Mouse (Mus musculus) liver, embryonic 14 days (tissue): ENCODE measurements around the gene Itpa. TPM values are rescaled to one million over a fixed set of nuclear protein-coding genes. Genes with fewer than 3 reads are reported as not detected.

Source experiments
- polyA plus RNA-seq: library from polyadenylated mRNA; depleted of rRNA; stranded (reverse); fragments of >200 nt; gene quantifications from 2 replicates; pipeline ENCODE4 v1.2.3, GENCODE M21; 2012; rRNA removed

The Itpa gene
- 33.9 and 42.0 TPM in 2 replicates for polyA plus RNA-seq

DNA sequence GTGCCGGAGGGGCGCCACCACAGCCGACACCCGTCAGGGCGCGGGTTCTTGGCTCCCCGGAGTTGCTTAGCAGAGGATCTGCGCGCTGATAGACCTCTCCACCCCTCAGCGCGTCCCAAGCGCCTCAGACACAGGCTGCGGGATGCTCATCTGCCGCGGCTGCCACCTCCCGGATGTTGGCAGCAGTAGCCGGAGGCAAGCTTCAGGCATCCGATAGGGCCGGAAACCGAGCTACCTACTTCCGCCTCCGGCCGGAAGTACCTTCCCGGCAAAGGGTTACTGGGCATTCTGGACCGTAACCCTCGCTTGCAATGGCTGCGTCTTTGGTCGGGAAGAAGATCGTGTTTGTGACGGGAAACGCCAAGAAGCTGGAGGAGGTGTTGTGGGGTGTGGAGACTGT lies at the start of gene Itpa:
Itpa (plus strand) TSS at position 52 of the 400 bp plus-strand sequence.

DNA sequence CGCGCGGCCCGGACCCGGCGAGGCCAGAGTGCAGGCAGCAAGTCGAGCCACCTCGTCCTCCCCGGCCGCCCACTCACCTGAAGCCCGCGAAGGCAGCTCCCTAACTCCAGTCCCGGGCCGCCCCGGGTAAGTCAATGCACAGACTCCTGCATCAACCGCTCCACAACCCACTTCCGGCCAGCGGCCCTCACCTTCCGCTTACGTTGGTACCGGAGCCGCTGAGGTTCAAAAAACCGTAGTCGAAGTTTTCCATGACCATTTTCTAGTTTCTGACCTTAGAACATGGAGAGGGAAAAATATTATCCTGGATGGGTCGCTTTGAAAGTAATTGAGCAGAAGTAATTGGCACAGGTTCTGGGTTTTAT lies 37.6 kb upstream of the Itpa start, which contains the start of the genes Fastkd5 and Ubox5:
Fastkd5 (minus strand) TSS at position 189 of the 365 bp plus-strand sequence.
Ubox5 (minus strand) TSS at position 200 of the 365 bp plus-strand sequence.

DNA sequence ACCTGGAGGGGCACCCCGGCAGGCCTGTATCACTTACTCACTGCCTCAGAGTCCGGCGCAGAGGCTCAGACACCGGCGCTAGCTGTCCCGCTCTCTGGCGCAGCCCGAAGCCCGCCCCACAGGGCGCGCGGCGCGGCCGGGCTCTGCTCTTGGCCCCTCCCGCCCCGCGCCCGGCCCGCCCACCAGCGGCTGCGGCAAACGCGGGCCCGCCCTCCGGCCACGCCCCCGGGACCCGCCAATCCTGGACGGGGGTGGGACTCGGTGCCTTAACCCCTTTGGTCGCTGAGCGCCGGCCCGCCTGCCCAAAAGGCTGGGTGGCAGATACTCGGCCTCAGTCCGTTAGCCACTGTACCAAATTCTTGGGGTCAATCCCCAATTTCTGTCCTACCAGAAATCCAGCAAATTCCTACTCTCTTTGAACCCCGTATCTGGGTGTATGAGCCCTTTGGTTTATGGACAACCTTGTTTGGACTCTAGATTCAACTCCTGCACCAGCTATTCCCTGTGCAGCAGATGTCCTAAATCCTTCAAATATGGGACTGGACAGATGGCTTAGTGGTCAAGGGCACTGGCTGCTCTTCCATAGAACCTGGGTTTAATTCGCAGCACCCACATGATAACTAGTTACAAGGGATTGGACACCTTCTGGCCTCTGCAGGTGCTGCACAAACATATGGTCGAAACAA lies 24.6 kb upstream of the Itpa start, which contains the start of gene Lzts3:
Lzts3 (minus strand) TSS at position 120 of the 686 bp plus-strand sequence.

DNA sequence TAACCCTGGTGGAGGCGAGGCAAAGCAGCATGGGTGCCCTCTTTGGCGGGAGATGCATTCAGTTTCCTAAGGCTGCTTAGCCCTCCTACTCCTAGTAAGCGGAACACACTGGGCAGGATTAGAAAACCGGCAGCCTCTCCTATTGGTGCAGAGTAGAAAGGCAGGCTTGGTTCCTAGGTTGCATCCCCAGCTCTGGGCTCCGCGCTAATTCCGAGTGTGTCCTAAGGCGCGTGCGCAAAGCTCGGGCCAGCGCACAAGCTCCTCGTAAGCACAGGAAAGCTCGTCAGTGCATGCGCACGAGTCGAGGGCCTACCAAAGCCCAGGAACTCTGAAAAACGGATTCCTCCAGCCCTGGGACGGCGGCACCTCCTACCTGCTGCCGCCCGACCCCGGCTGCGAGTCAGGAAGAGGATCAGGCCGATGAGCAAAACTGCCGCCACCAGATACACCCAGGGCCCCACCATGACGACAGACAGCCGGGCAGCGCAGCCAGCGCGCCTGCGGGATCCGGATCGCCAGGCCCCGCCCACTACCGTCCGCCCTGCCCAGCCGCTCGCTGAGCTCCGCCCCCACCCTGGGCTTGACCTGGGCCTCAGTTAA lies 3.2 kb upstream of the Itpa start, which contains the start of gene Ddrgk1:
Ddrgk1 (minus strand) TSS at position 558 of the 600 bp plus-strand sequence.

DNA sequence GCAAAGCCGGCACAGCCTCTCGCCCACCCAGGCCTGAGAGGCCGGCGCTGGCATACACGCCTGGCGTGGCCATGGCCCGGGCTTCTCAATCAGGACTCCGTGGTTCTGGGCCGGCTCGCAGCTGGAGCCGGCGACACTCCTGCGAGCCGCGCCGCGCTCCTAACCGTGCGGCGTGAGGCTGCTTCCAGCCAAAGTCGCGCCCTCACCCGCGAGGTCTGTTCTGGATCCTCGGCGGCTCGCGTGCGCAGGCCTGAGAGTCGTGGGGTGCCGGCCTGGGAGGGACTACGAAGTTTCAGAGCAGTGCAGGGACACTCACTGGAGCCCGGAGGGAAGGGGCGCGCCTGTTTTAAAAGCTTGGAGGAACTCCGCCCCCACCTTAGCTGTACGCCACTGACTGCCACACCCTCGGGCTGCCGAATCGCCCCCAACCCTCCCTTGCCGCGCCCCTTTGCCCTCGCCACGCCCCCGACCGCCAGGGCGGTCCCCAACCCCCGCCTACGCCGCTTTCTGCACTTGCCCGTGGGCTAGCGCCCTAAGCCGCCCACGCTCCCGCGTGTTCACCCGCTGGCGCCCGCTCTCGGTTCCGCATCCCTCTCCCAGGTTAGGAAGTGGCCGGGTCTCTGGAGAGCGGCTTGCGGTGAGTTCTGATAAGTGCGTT lies 29.9 kb downstream of the Itpa start, which contains the start of gene Slc4a11:
Slc4a11 (minus strand) TSS at position 367 of the 658 bp plus-strand sequence.

Other genes with a start within 250 kb of the Itpa start
- gene Vps16, start 243.3 kb upstream of the Itpa start, polyA plus RNA-seq: 37.3 and 44.0 TPM in 2 replicates
- gene Pced1a, start 242.9 kb upstream of the Itpa start, polyA plus RNA-seq: 5.0 TPM in 2 replicates
- gene Ptpra, start 217.3 kb upstream of the Itpa start, polyA plus RNA-seq: 18.8 and 20.1 TPM in 2 replicates
- gene Mrps26, start 103.9 kb upstream of the Itpa start, polyA plus RNA-seq: 23.9 and 25.5 TPM in 2 replicates
- gene Oxt, start 91.4 kb upstream of the Itpa start, polyA plus RNA-seq: not detected in 2 replicates
- gene Avp, start 85.1 kb upstream of the Itpa start, polyA plus RNA-seq: not detected in 2 replicates
- 3.6 and 4.4 TPM in 2 replicates for gene Fastkd5, start 37.6 kb upstream of the Itpa start, polyA plus RNA-seq
- gene Ubox5, start 37.6 kb upstream of the Itpa start, polyA plus RNA-seq: 3.0 and 3.2 TPM in 2 replicates
- gene Lzts3, start 24.8 kb upstream of the Itpa start, polyA plus RNA-seq: 2.0 and 2.1 TPM in 2 replicates
- gene Ddrgk1, start 3.0 kb upstream of the Itpa start, polyA plus RNA-seq: 30.3 and 31.8 TPM in 2 replicates
- gene Slc4a11, start 29.9 kb downstream of the Itpa start, polyA plus RNA-seq: 0.07 and 0.13 TPM in 2 replicates
- gene 4930402H24Rik, start 238.8 kb downstream of the Itpa start, polyA plus RNA-seq: 4.0 and 4.6 TPM in 2 replicates
- 2.9 and 3.9 TPM in 2 replicates for gene Atrn, start 238.9 kb downstream of the Itpa start, polyA plus RNA-seq